Mouse (Mus musculus): ENCODE results near the gene Bfar. TPM values are rescaled to one million over a fixed set of nuclear protein-coding genes. Genes with fewer than 3 reads are reported as not detected.
A peak's percentile ranks its signal among the peaks of the same experiment; 100 is the strongest.
"Not testable (repeated sequence)": the region's sequence is repeated elsewhere in the genome, so short reads cannot be mapped to it uniquely, and the experiment has no call there.

Bfar gene
- polyA plus RNA-seq, 1 experiment from 2014 or later, result 52.2 TPM

- H3K27ac ChIP-seq (ENCODE audit: low read depth, low read length), result peak within 1 kb of the TSS; percentile 75
- peak within 1 kb of the TSS; percentile 87 for H3K9ac ChIP-seq (ENCODE audit: low read depth, low read length)
- no peaks in the 10 kb centered on the region for H3K9me3 ChIP-seq (ENCODE audit: control insufficient read depth, low read length)
- peak; percentile 93 for ATAC-seq
- H3K4me3 ChIP-seq (ENCODE audit: low read length), result peak within 1 kb of the TSS; percentile 82
- H3K4me2 ChIP-seq (ENCODE audit: low read length), result peak within 1 kb of the TSS; percentile 87
- WGBS, result under 1% methylated on average over 34 of the region's 35 CpGs
- peaks cover 15% of the 10 kb centered on the region for H3K4me1 ChIP-seq (ENCODE audit: control insufficient read depth, insufficient read depth, low read depth, low read length)
- no peaks in the 10 kb centered on the region for H3K27me3 ChIP-seq (replicated peaks; ENCODE audit: control insufficient read depth, insufficient read depth, low read length)
- H3K36me3 ChIP-seq (ENCODE audit: control insufficient read depth, insufficient read depth, low read length), result no peaks in the 10 kb centered on the region; the same call in 1 of the 2 replicates
Observed at GRCm38 (mm10) chr16:13667878-13668343, 3.7 kb upstream of the Bfar start, which contains the start of gene Parn. Gene Parn, minus strand, starts transcription at chr16:13668170.

- no peaks in the 10 kb centered on the region for H3K9me3 ChIP-seq (ENCODE audit: control insufficient read depth, low read length)
- H3K4me1 ChIP-seq (ENCODE audit: control insufficient read depth, insufficient read depth, low read depth, low read length), result peaks cover 17% of the 10 kb centered on the region
- no peaks in the 10 kb centered on the region for H3K27me3 ChIP-seq (replicated peaks; ENCODE audit: control insufficient read depth, insufficient read depth, low read length)
- WGBS, result 80% methylated on average over 10 of the region's 10 CpGs
- peak overlapping the region; percentile 75 for H3K27ac ChIP-seq (ENCODE audit: low read depth, low read length)
- no peaks in the 10 kb centered on the region for H3K36me3 ChIP-seq (ENCODE audit: control insufficient read depth, insufficient read depth, low read length)
- H3K4me3 ChIP-seq (ENCODE audit: low read length), result peak overlapping the region; percentile 82
- peak overlapping the region; percentile 87 for H3K4me2 ChIP-seq (ENCODE audit: low read length)
- no peak for ATAC-seq
- peak overlapping the region; percentile 87 for H3K9ac ChIP-seq (ENCODE audit: low read depth, low read length)
Observed at GRCm38 (mm10) chr16:13668402-13669108, 3.1 kb upstream of the Bfar start.

- Histone ChIP-seq H3K36me3 (ENCODE audit: control insufficient read depth, insufficient read depth, low read length) (no peaks in the 10 kb centered on the region), H3K9me3 (ENCODE audit: control insufficient read depth, low read length) (no peaks in the 10 kb centered on the region), H3K4me3 (ENCODE audit: low read length) (no peak overlapping the region), H3K27ac (ENCODE audit: low read depth, low read length) (no peak overlapping the region), H3K4me1 (ENCODE audit: control insufficient read depth, insufficient read depth, low read depth, low read length) (peaks cover 17% of the 10 kb centered on the region), H3K4me2 (ENCODE audit: low read length) (no peak overlapping the region), H3K27me3 (replicated peaks; ENCODE audit: control insufficient read depth, insufficient read depth, low read length) (no peaks in the 10 kb centered on the region), H3K9ac (ENCODE audit: low read depth, low read length) (no peak overlapping the region)
- ATAC-seq, result no peak
- 100% methylated on average over 1 of the region's 1 CpGs for WGBS
Observed at GRCm38 (mm10) chr16:13669282-13669681, 2.4 kb upstream of the Bfar start.

- not testable (repeated sequence) for H3K27me3 ChIP-seq (replicated peaks; ENCODE audit: control insufficient read depth, insufficient read depth, low read length); ATAC-seq; H3K4me2 ChIP-seq (ENCODE audit: low read length); H3K9ac ChIP-seq (ENCODE audit: low read depth, low read length); H3K9me3 ChIP-seq (ENCODE audit: control insufficient read depth, low read length); H3K4me3 ChIP-seq (ENCODE audit: low read length); H3K36me3 ChIP-seq (ENCODE audit: control insufficient read depth, insufficient read depth, low read length)
- Histone ChIP-seq H3K4me1 (ENCODE audit: control insufficient read depth, insufficient read depth, low read depth, low read length) (peaks cover 17% of the 10 kb centered on the region), H3K27ac (ENCODE audit: low read depth, low read length) (peak overlapping the region; percentile 85)
- WGBS, result 78% methylated on average over 5 of the region's 5 CpGs
Observed at GRCm38 (mm10) chr16:13670896-13671295, 762 bp upstream of the Bfar start.

GRCm38 (mm10) chr16:13672386-13672898, 784 bp downstream of the Bfar start:
- Histone ChIP-seq H3K9ac (ENCODE audit: low read depth, low read length) (peak overlapping the region; percentile 89), H3K4me1 (ENCODE audit: control insufficient read depth, insufficient read depth, low read depth, low read length) (peaks cover 11% of the 10 kb centered on the region), H3K4me2 (ENCODE audit: low read length) (peak overlapping the region; percentile 89), H3K9me3 (ENCODE audit: control insufficient read depth, low read length) (no peaks in the 10 kb centered on the region), H3K27ac (ENCODE audit: low read depth, low read length) (peak overlapping the region; percentile 78), H3K36me3 (ENCODE audit: control insufficient read depth, insufficient read depth, low read length) (peaks cover 4% of the 10 kb centered on the region; the same call in 1 of the 2 replicates), H3K4me3 (ENCODE audit: low read length) (peak overlapping the region; percentile 83), H3K27me3 (replicated peaks; ENCODE audit: control insufficient read depth, insufficient read depth, low read length) (no peaks in the 10 kb centered on the region)
- WGBS, result 3% methylated on average over 20 of the region's 20 CpGs
- ATAC-seq, result peak; percentile 15; the same call in 1 of the 2 replicates

- Histone ChIP-seq H3K27ac (ENCODE audit: low read depth, low read length) (no peak overlapping the region), H3K9ac (ENCODE audit: low read depth, low read length) (no peak overlapping the region), H3K36me3 (ENCODE audit: control insufficient read depth, insufficient read depth, low read length) (peaks cover 7% of the 10 kb centered on the region; the same call in 1 of the 2 replicates), H3K9me3 (ENCODE audit: control insufficient read depth, low read length) (no peaks in the 10 kb centered on the region), H3K4me3 (ENCODE audit: low read length) (peak overlapping the region; percentile 83; the same call in 1 of the 2 replicates), H3K4me1 (ENCODE audit: control insufficient read depth, insufficient read depth, low read depth, low read length) (peaks cover 9% of the 10 kb centered on the region), H3K27me3 (replicated peaks; ENCODE audit: control insufficient read depth, insufficient read depth, low read length) (no peaks in the 10 kb centered on the region), H3K4me2 (ENCODE audit: low read length) (peak overlapping the region; percentile 89)
- ATAC-seq, result no peak
- 77% methylated on average over 5 of the region's 5 CpGs for WGBS
Observed at GRCm38 (mm10) chr16:13673114-13673513, 1.5 kb downstream of the Bfar start.

GRCm38 (mm10) chr16:13674511-13674910, 2.9 kb downstream of the Bfar start:
- Histone ChIP-seq H3K27ac (ENCODE audit: low read depth, low read length) (no peak overlapping the region), H3K4me2 (ENCODE audit: low read length) (no peak overlapping the region), H3K27me3 (replicated peaks; ENCODE audit: control insufficient read depth, insufficient read depth, low read length) (no peaks in the 10 kb centered on the region), H3K9me3 (ENCODE audit: control insufficient read depth, low read length) (no peaks in the 10 kb centered on the region), H3K4me3 (ENCODE audit: low read length) (no peak overlapping the region), H3K4me1 (ENCODE audit: control insufficient read depth, insufficient read depth, low read depth, low read length) (peaks cover 8% of the 10 kb centered on the region), H3K36me3 (ENCODE audit: control insufficient read depth, insufficient read depth, low read length) (peaks cover 7% of the 10 kb centered on the region; the same call in 1 of the 2 replicates), H3K9ac (ENCODE audit: low read depth, low read length) (no peak overlapping the region)
- 90% methylated on average over 3 of the region's 3 CpGs for WGBS
- ATAC-seq, result no peak

GRCm38 (mm10) chr16:13678601-13679319, 7.1 kb downstream of the Bfar start:
- no peak overlapping the region for H3K4me2 ChIP-seq (ENCODE audit: low read length)
- H3K4me3 ChIP-seq (ENCODE audit: low read length), result no peak overlapping the region
- H3K9ac ChIP-seq (ENCODE audit: low read depth, low read length), result no peak overlapping the region
- no peaks in the 10 kb centered on the region for H3K4me1 ChIP-seq (ENCODE audit: control insufficient read depth, insufficient read depth, low read depth, low read length)
- H3K27me3 ChIP-seq (replicated peaks; ENCODE audit: control insufficient read depth, insufficient read depth, low read length), result no peaks in the 10 kb centered on the region
- WGBS, result 88% methylated on average over 3 of the region's 3 CpGs
- no peak for ATAC-seq
- H3K9me3 ChIP-seq (ENCODE audit: control insufficient read depth, low read length), result no peaks in the 10 kb centered on the region
- H3K36me3 ChIP-seq (ENCODE audit: control insufficient read depth, insufficient read depth, low read length), result peaks cover 7% of the 10 kb centered on the region; the same call in 1 of the 2 replicates
- no peak overlapping the region for H3K27ac ChIP-seq (ENCODE audit: low read depth, low read length)

- 90% methylated on average over 7 of the region's 7 CpGs for WGBS
- peaks cover 27% of the 10 kb centered on the region for H3K36me3 ChIP-seq (ENCODE audit: control insufficient read depth, insufficient read depth, low read length)
Observed at GRCm38 (mm10) chr16:13698998-13699397, 27.3 kb downstream of the Bfar start.

More at GRCm38 (mm10) chr16:13698998-13699397, 27.3 kb downstream of the Bfar start:
- Histone ChIP-seq H3K9me3 (ENCODE audit: control insufficient read depth, low read length) (no peaks in the 10 kb centered on the region), H3K9ac (ENCODE audit: low read depth, low read length) (no peak overlapping the region), H3K27ac (ENCODE audit: low read depth, low read length) (no peak overlapping the region), H3K27me3 (replicated peaks; ENCODE audit: control insufficient read depth, insufficient read depth, low read length) (no peaks in the 10 kb centered on the region), H3K4me3 (ENCODE audit: low read length) (no peak overlapping the region), H3K4me2 (ENCODE audit: low read length) (no peak overlapping the region), H3K4me1 (ENCODE audit: control insufficient read depth, insufficient read depth, low read depth, low read length) (no peaks in the 10 kb centered on the region)
- ATAC-seq, result no peak
